Mouse (Mus musculus): ENCODE measurements around the gene Lap3.

The Lap3 gene

GRCm38 (mm10) chr5:45496042-45496441 lies 2.9 kb downstream of the Lap3 start:
- no peak for DNase-seq (ENCODE audit: low read depth)

- DNase-seq (ENCODE audit: low read depth), result no peak
Observed at GRCm38 (mm10) chr5:45496479-45496878, 3.3 kb downstream of the Lap3 start.

DNA sequence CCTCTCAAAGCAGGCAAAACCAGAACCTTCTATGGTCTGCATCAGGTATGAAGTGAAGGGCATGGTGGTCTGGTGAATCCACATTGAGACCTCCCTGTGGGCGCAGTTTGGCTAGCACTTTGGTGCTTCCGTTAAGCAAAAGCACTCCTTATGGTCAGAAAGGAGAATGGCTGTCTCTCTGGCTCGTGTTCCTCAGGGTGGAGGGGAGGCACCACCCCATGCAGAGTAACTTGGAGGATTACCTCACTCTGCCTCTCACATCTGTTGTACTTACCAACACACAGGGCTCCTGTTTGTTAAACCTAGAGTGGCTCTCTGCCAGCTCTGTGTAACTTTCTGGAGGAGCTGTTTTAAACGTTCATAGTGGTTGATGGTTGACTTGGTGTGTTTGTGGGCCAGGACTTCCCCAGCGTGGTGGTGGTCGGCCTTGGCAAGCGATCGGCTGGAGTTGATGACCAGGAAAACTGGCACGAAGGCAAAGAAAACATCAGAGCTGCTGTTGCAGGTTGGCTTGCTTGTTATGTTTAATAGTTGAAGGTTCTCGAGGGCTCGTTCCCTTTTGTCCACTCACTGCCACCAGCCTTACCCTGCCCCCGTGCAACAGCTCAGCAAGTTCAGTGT lies 3.9 kb downstream of the Lap3 start:
- no peak for DNase-seq (ENCODE audit: low read depth)

DNA sequence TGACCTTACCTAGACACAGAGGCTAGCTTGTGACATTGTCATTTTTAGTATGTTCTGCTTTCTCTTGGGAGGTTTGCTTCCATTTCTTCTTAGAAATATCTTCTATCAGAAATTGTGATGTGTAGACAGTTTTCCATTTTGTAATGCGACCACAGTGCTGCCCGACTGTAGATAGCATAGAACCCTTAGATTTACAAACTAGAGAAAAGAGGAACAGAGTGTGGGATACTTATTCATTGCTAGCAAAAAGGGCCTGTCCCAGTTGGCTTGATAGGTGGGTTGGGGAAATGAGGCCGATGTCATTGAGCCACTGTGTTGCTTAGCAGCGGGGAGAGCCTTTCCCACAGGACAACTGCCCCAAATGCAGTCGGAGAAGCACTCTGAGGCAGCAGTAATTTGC lies 4.4 kb downstream of the Lap3 start:
- no peak for DNase-seq (ENCODE audit: low read depth)

- no peak for DNase-seq (ENCODE audit: low read depth)
Observed at GRCm38 (mm10) chr5:45510071-45510470, 16.9 kb downstream of the Lap3 start.

GRCm38 (mm10) chr5:45512908-45513307 lies 19.7 kb downstream of the Lap3 start:
- no peak for DNase-seq (ENCODE audit: low read depth)

GRCm38 (mm10) chr5:45513511-45513910 lies 20.3 kb downstream of the Lap3 start:
- DNase-seq (ENCODE audit: low read depth), result no peak

DNA sequence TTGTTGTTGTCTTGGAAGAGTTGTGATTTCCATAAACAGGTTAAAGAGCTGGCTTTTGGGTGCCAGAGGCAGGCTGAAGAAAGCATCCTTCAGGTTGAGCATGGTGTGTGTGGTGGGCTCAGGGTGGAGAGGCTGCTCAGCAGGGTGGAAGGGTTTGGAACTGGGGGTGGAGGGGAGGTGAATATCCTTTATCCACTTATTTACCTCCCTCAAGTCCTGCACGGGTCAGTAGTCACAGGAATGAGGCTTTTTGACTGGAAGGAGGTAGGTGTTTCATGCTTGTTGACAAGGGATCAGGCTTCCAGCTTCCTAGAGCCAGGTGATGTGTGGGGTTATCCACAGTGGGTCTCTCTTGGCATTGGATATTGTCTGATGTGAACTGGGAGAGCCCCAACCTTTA lies 21.4 kb downstream of the Lap3 start:
- no peak for DNase-seq (ENCODE audit: low read depth)

GRCm38 (mm10) chr5:45515151-45515743 lies 22.1 kb downstream of the Lap3 start:
- DNase-seq (ENCODE audit: low read depth), result no peak

GRCm38 (mm10) chr5:45519960-45520808 lies 27.0 kb downstream of the Lap3 start, which contains the start of gene Med28:
Gene Med28 (plus strand): TSS chr5:45520229.
- peak; percentile 93 for DNase-seq (ENCODE audit: low read depth)

GRCm38 (mm10) chr5:45520809-45521110 lies 27.6 kb downstream of the Lap3 start:
- peak; percentile 51 for DNase-seq (ENCODE audit: low read depth)

- DNase-seq (ENCODE audit: low read depth), result no peak
Observed at GRCm38 (mm10) chr5:45521601-45522000, 28.4 kb downstream of the Lap3 start.

GRCm38 (mm10) chr5:45525101-45525500 lies 31.9 kb downstream of the Lap3 start:
- DNase-seq (ENCODE audit: low read depth), result no peak

DNA sequence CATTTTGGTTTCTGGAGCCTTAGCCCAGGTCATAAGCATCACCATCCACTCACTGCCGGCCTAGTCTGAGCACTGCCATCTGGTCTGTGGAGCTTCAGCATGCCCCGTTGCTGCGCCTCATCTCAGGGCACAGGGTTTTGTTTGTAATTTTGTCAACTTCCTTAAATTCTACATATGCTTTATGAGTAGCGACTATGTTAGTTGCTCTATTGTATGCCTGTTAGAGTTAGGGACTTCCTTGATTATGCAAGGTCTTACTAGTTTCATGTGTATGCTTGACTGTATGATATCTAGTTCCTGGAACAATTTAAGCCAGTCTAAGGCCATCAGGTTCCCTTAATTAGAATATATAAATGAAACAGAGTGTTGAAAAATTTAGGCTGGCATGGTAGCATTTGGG lies 33.2 kb downstream of the Lap3 start:
- no peak for DNase-seq (ENCODE audit: low read depth)

DNA sequence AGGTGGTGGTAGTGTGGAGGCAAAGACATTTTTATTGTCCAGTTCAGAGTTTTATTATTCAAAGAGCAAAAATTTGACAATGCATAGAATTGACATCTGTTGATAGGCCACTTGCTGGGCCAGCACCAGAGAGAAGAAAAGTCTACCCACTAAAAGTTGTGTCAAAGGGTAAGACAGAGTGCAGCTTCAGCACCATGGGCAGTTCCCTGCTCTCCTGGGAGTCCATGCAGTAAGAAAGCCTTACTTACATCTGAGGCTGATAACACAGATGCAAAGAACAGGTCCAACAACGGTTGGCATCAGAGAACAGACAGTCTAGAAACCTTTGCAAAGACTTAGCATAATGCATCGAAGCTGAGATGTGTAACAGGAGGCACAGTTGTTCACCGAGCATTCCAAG lies 36.5 kb downstream of the Lap3 start:
- no peak for DNase-seq (ENCODE audit: low read depth)

GRCm38 (mm10) chr5:45534319-45535098 lies 41.3 kb downstream of the Lap3 start:
- DNase-seq (ENCODE audit: low read depth), result peak; percentile 68

DNA sequence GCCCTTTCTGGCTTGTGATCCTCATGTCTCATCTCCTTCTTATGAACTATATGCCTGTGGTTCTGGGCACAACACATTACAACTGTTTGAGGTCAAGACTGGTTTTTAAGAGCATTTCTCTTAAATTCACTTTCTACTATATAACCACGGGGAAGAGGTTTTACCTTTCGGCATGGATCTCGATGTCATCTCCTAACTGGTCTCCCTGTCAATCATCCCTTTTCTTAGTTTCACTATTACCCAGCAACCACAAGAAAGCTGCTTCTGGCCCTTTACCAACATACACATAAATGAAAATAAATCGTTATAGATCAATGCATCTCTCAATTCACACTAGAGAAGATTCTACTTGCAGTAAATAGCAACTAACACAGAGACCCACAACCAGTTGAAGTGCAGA lies 42.0 kb downstream of the Lap3 start:
- DNase-seq (ENCODE audit: low read depth), result no peak

GRCm38 (mm10) chr5:45539502-45539901 lies 46.3 kb downstream of the Lap3 start:
- no peak for DNase-seq (ENCODE audit: low read depth)

DNA sequence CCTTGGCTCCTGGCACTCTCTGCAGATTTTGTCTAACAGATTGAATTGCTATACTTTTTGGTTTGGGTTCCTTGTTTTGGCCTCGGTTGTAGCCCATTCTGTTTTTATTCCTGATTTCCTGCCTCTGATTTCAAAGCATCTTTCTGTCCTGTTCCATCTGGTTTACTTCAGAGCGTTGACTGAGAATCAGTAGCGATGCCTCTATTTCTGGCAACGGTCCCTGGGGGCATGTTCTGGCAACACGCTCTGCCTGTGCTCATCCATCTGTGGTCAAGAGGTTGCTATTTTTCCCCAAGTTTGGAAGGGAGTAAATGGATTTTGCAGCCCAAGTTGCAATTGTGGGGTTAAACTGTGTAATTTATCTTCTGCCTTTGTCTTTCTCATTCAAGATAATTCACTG lies 50.2 kb downstream of the Lap3 start:
- no peak for DNase-seq (ENCODE audit: low read depth)

- DNase-seq (ENCODE audit: low read depth), result no peak
Observed at GRCm38 (mm10) chr5:45549586-45549985, 56.4 kb downstream of the Lap3 start.
